Mouse (Mus musculus): ENCODE results near the gene Shisa8.

GRCm38 (mm10) chr15:82169671-82170070, 42.9 kb downstream of the Shisa8 start:
- no peak for TF ChIP-seq CTCF (IDR thresholded peaks at IDR 0.05; ENCODE audit: borderline replicate concordance, insufficient read depth, low read length)
- TF ChIP-seq POLR2A (IDR thresholded peaks at IDR 0.05; ENCODE audit: low read depth, low read length): no peak
